Mouse (Mus musculus) heart, postnatal 0 days (tissue): ENCODE measurements around the gene Tmem178. TPM values are rescaled to one million over a fixed set of nuclear protein-coding genes. Genes with fewer than 3 reads are reported as not detected.

Source experiments
- ATAC-seq: fragments of 200-750 bp; cut with Nextera tagmentation; 2 replicates; pipeline ENCODE4 v1.8.0; 2017; ENCODE audit warnings: low read depth, moderate number of reproducible peaks, moderate library complexity; ENCODE audit not compliant: insufficient read depth
- DNase-seq: peaks from one replicate; pipeline ENCODE4 v3.0.0-alpha.2; 2016; ENCODE audit warnings: low spot score
- H3K27ac ChIP-seq: fragments of 300-500 bp; sonication (generic); 2 replicates; pipeline ENCODE4 v1.5.1; 2014; ENCODE audit warnings: low read depth, mild to moderate bottlenecking
- H3K27me3 ChIP-seq: fragments of 300-500 bp; sonication (generic); 2 replicates; pipeline ENCODE4 v1.6.1; 2014; ENCODE audit warnings: low read length, mixed read lengths; ENCODE audit not compliant: control insufficient read depth, insufficient read depth
- H3K36me3 ChIP-seq: fragments of 300-500 bp; sonication (generic); replicated peaks from 2 replicates; pipeline ENCODE4 v1.6.1; 2014; ENCODE audit warnings: low read length, mixed read lengths; ENCODE audit not compliant: control insufficient read depth, insufficient read depth
- H3K4me1 ChIP-seq: fragments of 300-500 bp; sonication (generic); 2 replicates; pipeline ENCODE4 v1.6.1; 2014; ENCODE audit warnings: antibody characterized with exemption; ENCODE audit not compliant: control insufficient read depth, insufficient read depth
- H3K4me2 ChIP-seq: fragments of 300-500 bp; sonication (generic); 2 replicates; pipeline ENCODE4 v1.6.1; 2014; ENCODE audit warnings: low read depth, mild to moderate bottlenecking, low read length, moderate library complexity
- H3K4me3 ChIP-seq: fragments of 300-500 bp; sonication (generic); 2 replicates; pipeline ENCODE4 v1.5.1; 2014; ENCODE audit warnings: low read depth, low read length
- H3K9ac ChIP-seq: fragments of 300-500 bp; sonication (generic); replicated peaks from 2 replicates; pipeline ENCODE4 v1.6.1; 2014; ENCODE audit warnings: low read depth, low read length, mixed read lengths
- H3K9me3 ChIP-seq: fragments of 300-500 bp; sonication (generic); replicated peaks from 2 replicates; pipeline ENCODE4 v1.6.1; 2016; ENCODE audit warnings: low read length; ENCODE audit not compliant: control insufficient read depth
- CTCF ChIP-seq: IDR thresholded peaks from 2 replicates; pipeline ENCODE4 v1.5.1; 2016; ENCODE audit warnings: antibody characterized with exemption, control low read depth, low read depth
- EP300 ChIP-seq: IDR thresholded peaks from 2 replicates; pipeline ENCODE4 v1.6.1; 2016; ENCODE audit warnings: antibody characterized with exemption, low read depth
- WGBS: fragments of 180-500 bp; shearing (Covaris S2); extraction: QIAGEN DNeasy Blood & Tissue Kit; methylation state at CpG from one replicate; pipeline ENCODE4 v1.1.7; 2014; 5-methylcytosine and 5-hydroxymethylcytosine counted together
- polyA plus RNA-seq: library from polyadenylated mRNA; unstranded; fragments of >200 nt; fragmentation: Nextera tagmentation; extraction: Ambion mirVana; gene quantifications from 2 replicates; pipeline ENCODE4 v1.2.1, GENCODE M21; 2015
- total RNA-seq: library from RNA; depleted of rRNA; stranded (reverse); fragments of >200 nt; gene quantifications from 2 replicates; pipeline ENCODE4 v1.2.3, GENCODE M21; 2014; ENCODE audit warnings: low replicate concordance

Gene Tmem178
- total and polyA plus RNA-seq, 2 experiments from 2014 or later: 1.8 to 3.1 TPM

- DNase-seq (no peak), ATAC-seq (no peak)
- Histone ChIP-seq H3K9me3 (no peaks in the 10 kb centered on the region), H3K9ac (no peak overlapping the region), H3K36me3 (no peaks in the 10 kb centered on the region), H3K4me3 (no peak overlapping the region), H3K27me3 (no peaks in the 10 kb centered on the region), H3K27ac (no peak overlapping the region), H3K4me2 (no peak overlapping the region), H3K4me1 (0 out of 2 replicates have a peak, but pooled peaks cover 3% of the 10 kb centered on the region)
- TF ChIP-seq EP300: no peak
- TF ChIP-seq CTCF: no peak
- WGBS: 67% methylated on average over 10 of the region's 10 CpGs
Measured at GRCm38 (mm10) chr17:80921286-80922134, 22.9 kb upstream of the Tmem178 start.

GRCm38 (mm10) chr17:80925554-80925953, 18.9 kb upstream of the Tmem178 start:
- H3K9ac ChIP-seq: no peak overlapping the region
- DNase-seq (no peak), ATAC-seq (no peak)
- TF ChIP-seq EP300: no peak
- TF ChIP-seq CTCF: no peak
- no peaks in the 10 kb centered on the region for H3K27me3 ChIP-seq
- H3K36me3 ChIP-seq: no peaks in the 10 kb centered on the region
- no peaks in the 10 kb centered on the region for H3K9me3 ChIP-seq
- H3K4me2 ChIP-seq: no peak overlapping the region
- H3K27ac ChIP-seq: no peak overlapping the region
- 70% methylated on average over 3 of the region's 3 CpGs for WGBS
- no peak overlapping the region for H3K4me3 ChIP-seq
- 0 out of 2 replicates have a peak, but pooled peaks cover 3% of the 10 kb centered on the region for H3K4me1 ChIP-seq

GRCm38 (mm10) chr17:80927151-80927550, 17.3 kb upstream of the Tmem178 start:
- Histone ChIP-seq H3K4me3 (no peak overlapping the region), H3K9me3 (no peaks in the 10 kb centered on the region), H3K27me3 (no peaks in the 10 kb centered on the region), H3K36me3 (no peaks in the 10 kb centered on the region), H3K27ac (no peak overlapping the region), H3K4me2 (no peak overlapping the region), H3K4me1 (peaks cover 3% of the 10 kb centered on the region; the same call in 1 of the 2 replicates), H3K9ac (no peak overlapping the region)
- TF ChIP-seq EP300 (no peak), CTCF (no peak)
- DNase-seq: no peak
- no peak for ATAC-seq
- 97% methylated on average over 2 of the region's 2 CpGs for WGBS

- DNase-seq (no peak), ATAC-seq (peak; percentile 37; the same call in 1 of the 2 replicates)
- Histone ChIP-seq H3K4me3 (peak overlapping the region; percentile 11; the same call in 1 of the 2 replicates), H3K4me2 (peak overlapping the region; percentile 47), H3K27ac (peak overlapping the region; percentile 89), H3K4me1 (peaks cover 16% of the 10 kb centered on the region), H3K9ac (no peak overlapping the region), H3K36me3 (no peaks in the 10 kb centered on the region), H3K27me3 (no peaks in the 10 kb centered on the region), H3K9me3 (no peaks in the 10 kb centered on the region)
- TF ChIP-seq EP300 (no peak), CTCF (no peak)
- WGBS: 57% methylated on average over 3 of the region's 3 CpGs
Measured at GRCm38 (mm10) chr17:80932716-80933115, 11.7 kb upstream of the Tmem178 start.

GRCm38 (mm10) chr17:80933401-80934029, 10.9 kb upstream of the Tmem178 start:
- peak; percentile 85 for DNase-seq
- peaks cover 16% of the 10 kb centered on the region for H3K4me1 ChIP-seq

More at GRCm38 (mm10) chr17:80933401-80934029, 10.9 kb upstream of the Tmem178 start:
- 26% methylated on average over 11 of the region's 11 CpGs for WGBS
- Histone ChIP-seq H3K4me3 (peak overlapping the region; percentile 21), H3K4me2 (peak overlapping the region; percentile 47), H3K27me3 (no peaks in the 10 kb centered on the region), H3K9me3 (no peaks in the 10 kb centered on the region), H3K9ac (peak overlapping the region; percentile 36; the same call in 1 of the 2 replicates), H3K36me3 (no peaks in the 10 kb centered on the region), H3K27ac (peak overlapping the region; percentile 89)
- ATAC-seq: peak; percentile 83
- TF ChIP-seq EP300 (peak; percentile 70; the same call in 1 of the 2 replicates), CTCF (no peak)
